Comparison of ENCODE assay signal across 10 mouse cellular contexts in the genomic region with DNA sequence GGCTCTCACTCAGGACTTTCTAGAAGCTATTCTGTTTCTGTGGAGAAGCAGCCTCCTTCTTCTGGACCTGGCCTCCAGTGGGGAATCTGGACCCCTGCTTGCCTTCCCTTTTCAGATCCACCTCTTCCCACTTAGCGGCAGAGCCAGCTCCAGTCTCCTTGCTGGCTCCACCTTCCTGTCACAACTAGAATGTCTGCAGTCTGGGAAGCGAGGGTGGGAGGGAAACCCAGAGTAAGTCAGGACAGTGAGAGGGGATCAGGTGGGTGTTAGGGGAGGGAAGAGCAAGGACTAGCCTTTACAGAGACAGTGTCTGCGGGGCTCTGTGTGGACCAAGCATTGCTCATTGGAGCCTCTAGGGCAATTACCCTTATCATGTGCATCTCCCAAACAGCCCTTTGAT. TPM values are rescaled to one million over a fixed set of nuclear protein-coding genes. Genes with fewer than 3 reads are reported as not detected.
DNase-seq lines count a peak whose midpoint lies in the region; ATAC-seq lines count a peak whose summit lies in the region.
"Had no signal": no experiment of that assay in that cellular context is flagged by ENCODE, and none has a peak within 500 bp of the region (broad histone marks: within the 10 kb centered on the region; RNA-seq: fewer than 3 reads in every experiment).

No protein-coding gene starts in this region.

- 8% methylated on average over 3 of the region's 3 CpGs for WGBS in heart, embryonic 12.5 days
- 11% methylated on average over 3 of the region's 3 CpGs for WGBS in hindbrain, embryonic 10.5 days
- 15% methylated on average over 3 of the region's 3 CpGs for WGBS in neural tube, embryonic 11.5 days

- no peaks in the 10 kb centered on the region for H3K27me3 ChIP-seq in heart, embryonic 12.5 days (replicated peaks)
- H3K27me3 ChIP-seq in hindbrain, embryonic 10.5 days (ENCODE audit: insufficient read depth, poor library complexity, severe bottlenecking) = peaks cover 51% of the 10 kb centered on the region
- peaks cover 17% of the 10 kb centered on the region for H3K27me3 ChIP-seq in neural tube, embryonic 11.5 days (ENCODE audit: control insufficient read depth, insufficient read depth, low read length)

- H3K36me3 ChIP-seq in heart, embryonic 12.5 days = no peaks in the 10 kb centered on the region
- no peaks in the 10 kb centered on the region for H3K36me3 ChIP-seq in hindbrain, embryonic 10.5 days
- no peaks in the 10 kb centered on the region for H3K36me3 ChIP-seq in neural tube, embryonic 11.5 days (ENCODE audit: control insufficient read depth, insufficient read depth, low read length)

- peaks cover 32% of the 10 kb centered on the region for H3K4me1 ChIP-seq in heart, embryonic 12.5 days (replicated peaks)
- H3K4me1 ChIP-seq in hindbrain, embryonic 10.5 days (replicated peaks) = peaks cover 64% of the 10 kb centered on the region
- H3K4me1 ChIP-seq in neural tube, embryonic 11.5 days (ENCODE audit: control insufficient read depth, insufficient read depth, low read length) = peaks cover 9% of the 10 kb centered on the region

- intact Hi-C loops in gastrocnemius, postnatal 14 days (cut with DNase I; ENCODE audit: low total_unique reads) = no loop called here

- H3K4me2 ChIP-seq in heart, embryonic 12.5 days = peak overlapping the region; percentile 97
- H3K4me2 ChIP-seq in neural tube, embryonic 11.5 days (ENCODE audit: low read depth) = peak overlapping the region; percentile 5; the same call in 1 of the 2 replicates

- H3K27ac ChIP-seq in heart, embryonic 12.5 days (ENCODE audit: poor library complexity, severe bottlenecking) = no peak overlapping the region
- H3K27ac ChIP-seq in hindbrain, embryonic 10.5 days = peak overlapping the region; percentile 35; the same call in 1 of the 2 replicates
- no peak overlapping the region for H3K27ac ChIP-seq in neural tube, embryonic 11.5 days (ENCODE audit: low read depth, low read length)

- H3K9ac ChIP-seq in heart, embryonic 12.5 days = 0 out of 2 replicates have a peak overlapping the region, but pooled peaks have one; percentile 25
- no peak overlapping the region for H3K9ac ChIP-seq in neural tube, embryonic 11.5 days (ENCODE audit: low read length)

- no peak for DNase-seq in heart, adult 8-10 months (ENCODE audit: low spot score)
- peak; percentile 53 for DNase-seq in embryo, embryonic 10.5 days (ENCODE audit: low spot score)
- DNase-seq in hindbrain, embryonic 10.5 days (ENCODE audit: low spot score) = no peak
- peak; percentile 46 for DNase-seq in neural tube, embryonic 11.5 days (ENCODE audit: low spot score)
- no peak for DNase-seq in gastrocnemius, postnatal 14 days
- no peak for DNase-seq in spleen, adult 18-20 months
- DNase-seq in adrenal gland, adult 2 months = no peak
- DNase-seq: adrenal gland, postnatal 10 days had no signal

- H3K4me3 ChIP-seq in heart, embryonic 12.5 days = no peak overlapping the region
- H3K4me3 ChIP-seq in hindbrain, embryonic 10.5 days = peak overlapping the region; percentile 86; the same call in 1 of the 2 replicates
- H3K4me3 ChIP-seq in neural tube, embryonic 11.5 days (ENCODE audit: low read depth, low read length) = no peak overlapping the region

- H3K9me3 ChIP-seq in heart, embryonic 12.5 days (replicated peaks) = no peaks in the 10 kb centered on the region
- H3K9me3 ChIP-seq in hindbrain, embryonic 10.5 days = no peaks in the 10 kb centered on the region
- no peaks in the 10 kb centered on the region for H3K9me3 ChIP-seq in neural tube, embryonic 11.5 days (ENCODE audit: control insufficient read depth, low read length)

- ATAC-seq in heart, embryonic 12.5 days (ENCODE audit: insufficient number of reproducible peaks, low FRiP score) = no peak
- no peak for ATAC-seq in neural tube, embryonic 11.5 days (ENCODE audit: insufficient read depth, low FRiP score, low TSS enrichment)
- ATAC-seq: intestine, postnatal 0 days had no signal

RNA-seq across cellular contexts. Expression of a gene that starts 4.4 kb away (rescaled TPM):
- 9.5 and 10.8 TPM in 2 replicates for polyA plus RNA-seq in heart, embryonic 12.5 days (2016; fragmentation: Nextera tagmentation; extraction: Ambion mirVana)
- 10 to 100 TPM; 11.5 to 15.2 (median 13.8) TPM for total RNA-seq in heart, adult 8-10 months (2022)
- 2.5 and 3.8 TPM in 2 replicates for polyA plus RNA-seq in hindbrain, embryonic 10.5 days (2016; fragmentation: Nextera tagmentation; extraction: Ambion mirVana)
- 7.0 and 7.4 TPM in 2 replicates for polyA plus RNA-seq in neural tube, embryonic 11.5 days (2014; fragmentation: Nextera tagmentation; extraction: Ambion mirVana)
- 1 to 10 TPM; 2.8 to 3.4 TPM for total RNA-seq in gastrocnemius, postnatal 14 days (2021)
- 1 to 10 TPM; 4.9 to 6.4 TPM for total RNA-seq in adrenal gland, adult 2 months (2021)
- polyA plus RNA-seq in adrenal gland, adult 2 months (2012; rRNA removed) = 1.1 and 1.7 TPM in 2 replicates

Comparison
In these comparisons a context has a peak if more than half of its experiments do, and no peak if none do; other contexts are left out.
1. DNase-seq: peak in embryo, embryonic 10.5 days (single experiment) and neural tube, embryonic 11.5 days (single experiment); none in heart, adult 8-10 months (single experiment), hindbrain, embryonic 10.5 days (single experiment), gastrocnemius, postnatal 14 days (single experiment), spleen, adult 18-20 months (0 of 2) and adrenal gland, adult 2 months (single experiment).